Mouse (Mus musculus): Measurements from ENCODE around the gene Cnn3.

GRCm38 (mm10) chr3:121396561-121396960 is 29.7 kb upstream of the Cnn3 start:
- TF ChIP-seq POLR2A (IDR thresholded peaks at IDR 0.05; ENCODE audit: low read depth, low read length) (no peak), CTCF (IDR thresholded peaks at IDR 0.05; ENCODE audit: extremely low read depth, insufficient read length, insufficient replicate concordance, low read depth, low read length) (no peak)
